Mouse (Mus musculus) CH12F3 (cell line): Measurements from ENCODE around the gene Plekha1.

ENCODE experiments used
- in situ Hi-C: fragments of 300-500 bp; cut with MboI; formaldehyde crosslinking; loops from 2 replicates; pipeline ENCODE4 v1.14.3; 2020; ENCODE audit warnings: low sequenced_read_pairs

The Plekha1 gene

GRCm38 (mm10) chr7:130857973-130858372 is 7.6 kb upstream of the Plekha1 start:
- in situ Hi-C loops = no loop called here

GRCm38 (mm10) chr7:130859926-130860325 is 5.6 kb upstream of the Plekha1 start:
- in situ Hi-C loops = no loop called here

- in situ Hi-C loops = no loop called here
These were observed 4.8 kb upstream of the Plekha1 start for GRCm38 (mm10) chr7:130860721-130861142.

GRCm38 (mm10) chr7:130862501-130862900 is 3.1 kb upstream of the Plekha1 start:
- in situ Hi-C loops = no loop called here

GRCm38 (mm10) chr7:130864711-130865110 is 845 bp upstream of the Plekha1 start:
- in situ Hi-C loops = no loop called here

GRCm38 (mm10) chr7:130866640-130867039 is 1.1 kb downstream of the Plekha1 start:
- in situ Hi-C loops = no loop called here

- in situ Hi-C loops = no loop called here
These were observed 1.7 kb downstream of the Plekha1 start for GRCm38 (mm10) chr7:130867256-130867655.

- in situ Hi-C loops = no loop called here
These were observed 18.6 kb downstream of the Plekha1 start for GRCm38 (mm10) chr7:130884161-130884560.

- in situ Hi-C loops = no loop called here
These were observed 20.7 kb downstream of the Plekha1 start for GRCm38 (mm10) chr7:130886246-130886645.

- in situ Hi-C loops = no loop called here
These were observed 22.4 kb downstream of the Plekha1 start for GRCm38 (mm10) chr7:130887946-130888345.

- in situ Hi-C loops = no loop called here
These were observed 25.3 kb downstream of the Plekha1 start for GRCm38 (mm10) chr7:130890871-130891270.

GRCm38 (mm10) chr7:130892973-130893372 is 27.4 kb downstream of the Plekha1 start:
- in situ Hi-C loops = no loop called here

GRCm38 (mm10) chr7:130894931-130895617 is 29.5 kb downstream of the Plekha1 start:
- in situ Hi-C loops = no loop called here

GRCm38 (mm10) chr7:130895618-130895945 is 30.0 kb downstream of the Plekha1 start:
- in situ Hi-C loops = no loop called here

- in situ Hi-C loops = no loop called here
These were observed 30.5 kb downstream of the Plekha1 start for GRCm38 (mm10) chr7:130896064-130896463.

GRCm38 (mm10) chr7:130897201-130897600 is 31.6 kb downstream of the Plekha1 start:
- in situ Hi-C loops = no loop called here

- in situ Hi-C loops = no loop called here
These were observed 32.8 kb downstream of the Plekha1 start for GRCm38 (mm10) chr7:130898373-130898772.

- in situ Hi-C loops = no loop called here
These were observed 34.8 kb downstream of the Plekha1 start for GRCm38 (mm10) chr7:130900233-130900848.

- in situ Hi-C loops = no loop called here
These were observed 37.4 kb downstream of the Plekha1 start for GRCm38 (mm10) chr7:130902929-130903328.

- in situ Hi-C loops = no loop called here
These were observed 38.0 kb downstream of the Plekha1 start for GRCm38 (mm10) chr7:130903505-130904074.

GRCm38 (mm10) chr7:130904571-130905365 is 39.2 kb downstream of the Plekha1 start:
- in situ Hi-C loops = no loop called here
